Mouse (Mus musculus): ENCODE results near the gene Cdk5rap2.

Cdk5rap2 gene

GRCm38 (mm10) chr4:70261315-70261714 is 148.9 kb downstream of the Cdk5rap2 start:
- in situ Hi-C loops (cut with MboI, MseI), result no loop called here

- in situ Hi-C loops (cut with MboI, MseI), result no loop called here
These were observed 149.8 kb downstream of the Cdk5rap2 start for GRCm38 (mm10) chr4:70260419-70260807.

GRCm38 (mm10) chr4:70259726-70260418 is 150.4 kb downstream of the Cdk5rap2 start:
- in situ Hi-C loops (cut with MboI, MseI), result no loop called here

GRCm38 (mm10) chr4:70258826-70259225 is 151.4 kb downstream of the Cdk5rap2 start:
- in situ Hi-C loops (cut with MboI, MseI), result no loop called here

GRCm38 (mm10) chr4:70258205-70258604 is 152.0 kb downstream of the Cdk5rap2 start:
- in situ Hi-C loops (cut with MboI, MseI), result no loop called here

- in situ Hi-C loops (cut with MboI, MseI), result no loop called here
These were observed 158.5 kb downstream of the Cdk5rap2 start for GRCm38 (mm10) chr4:70251782-70252181.

GRCm38 (mm10) chr4:70245706-70246105 is 164.5 kb downstream of the Cdk5rap2 start:
- in situ Hi-C loops (cut with MboI, MseI), result no loop called here

GRCm38 (mm10) chr4:70243561-70244120 is 166.6 kb downstream of the Cdk5rap2 start:
- in situ Hi-C loops (cut with MboI, MseI), result no loop called here

GRCm38 (mm10) chr4:70239731-70240130 is 170.5 kb downstream of the Cdk5rap2 start:
- in situ Hi-C loops (cut with MboI, MseI), result no loop called here

- in situ Hi-C loops (cut with MboI, MseI), result no loop called here
These were observed 171.4 kb downstream of the Cdk5rap2 start for GRCm38 (mm10) chr4:70238862-70239261.

GRCm38 (mm10) chr4:70232383-70232782 is 177.9 kb downstream of the Cdk5rap2 start:
- in situ Hi-C loops (cut with MboI, MseI), result no loop called here

GRCm38 (mm10) chr4:70229874-70230273 is 180.4 kb downstream of the Cdk5rap2 start:
- in situ Hi-C loops (cut with MboI, MseI), result no loop called here

GRCm38 (mm10) chr4:70228350-70228749 is 181.9 kb downstream of the Cdk5rap2 start:
- in situ Hi-C loops (cut with MboI, MseI), result no loop called here

- in situ Hi-C loops (cut with MboI, MseI), result no loop called here
These were observed 182.6 kb downstream of the Cdk5rap2 start for GRCm38 (mm10) chr4:70227667-70228066.

GRCm38 (mm10) chr4:70224503-70224902 is 185.7 kb downstream of the Cdk5rap2 start:
- in situ Hi-C loops (cut with MboI, MseI), result no loop called here

GRCm38 (mm10) chr4:70221878-70222277 is 188.4 kb downstream of the Cdk5rap2 start:
- in situ Hi-C loops (cut with MboI, MseI), result no loop called here

GRCm38 (mm10) chr4:70221370-70221769 is 188.9 kb downstream of the Cdk5rap2 start:
- in situ Hi-C loops (cut with MboI, MseI), result no loop called here

GRCm38 (mm10) chr4:70220277-70221180 is 189.7 kb downstream of the Cdk5rap2 start:
- in situ Hi-C loops (cut with MboI, MseI), result no loop called here

GRCm38 (mm10) chr4:70219776-70220175 is 190.5 kb downstream of the Cdk5rap2 start:
- in situ Hi-C loops (cut with MboI, MseI), result no loop called here

GRCm38 (mm10) chr4:70185971-70186370 is 224.3 kb downstream of the Cdk5rap2 start:
- in situ Hi-C loops (cut with MboI, MseI), result no loop called here
